Mouse (Mus musculus) heart, embryonic 12.5 days (tissue): ENCODE data around the gene Zfp821. TPM values are rescaled to one million over a fixed set of nuclear protein-coding genes. Genes with fewer than 3 reads are reported as not detected.

Source experiments
- ATAC-seq: fragments of 200-750 bp; cut with Nextera tagmentation; 2 replicates; pipeline ENCODE4 v1.8.0; 2017; ENCODE audit warnings: moderate TSS enrichment, moderate library complexity; ENCODE audit not compliant: insufficient number of reproducible peaks, low FRiP score
- H3K27ac ChIP-seq: fragments of 300-500 bp; sonication (generic); 2 replicates; pipeline ENCODE4 v1.5.1; 2016; ENCODE audit warnings: mild to moderate bottlenecking, moderate library complexity; ENCODE audit not compliant: poor library complexity, severe bottlenecking
- H3K27me3 ChIP-seq: fragments of 300-500 bp; sonication (generic); replicated peaks from 2 replicates; pipeline ENCODE4 v1.6.1; 2016; ENCODE audit warnings: mild to moderate bottlenecking, moderate library complexity
- H3K36me3 ChIP-seq: fragments of 300-500 bp; sonication (generic); 2 replicates; pipeline ENCODE4 v1.6.1; 2016; ENCODE audit warnings: mild to moderate bottlenecking, moderate library complexity
- H3K4me1 ChIP-seq: fragments of 300-500 bp; sonication (generic); replicated peaks from 2 replicates; pipeline ENCODE4 v1.6.1; 2016; ENCODE audit warnings: mild to moderate bottlenecking
- H3K4me2 ChIP-seq: fragments of 300-500 bp; sonication (generic); 2 replicates; pipeline ENCODE4 v1.6.1; 2016; ENCODE audit warnings: mild to moderate bottlenecking, moderate library complexity
- H3K4me3 ChIP-seq: fragments of 300-500 bp; sonication (generic); 2 replicates; pipeline ENCODE4 v1.5.1; 2016; ENCODE audit warnings: mild to moderate bottlenecking
- H3K9ac ChIP-seq: fragments of 300-500 bp; sonication (generic); 2 replicates; pipeline ENCODE4 v1.6.1; 2016; ENCODE audit warnings: mild to moderate bottlenecking, moderate library complexity
- H3K9me3 ChIP-seq: fragments of 300-500 bp; sonication (generic); replicated peaks from 2 replicates; pipeline ENCODE4 v1.6.1; 2016; ENCODE audit warnings: mild to moderate bottlenecking, moderate library complexity
- WGBS: fragments of 180-500 bp; shearing (Covaris S2); methylation state at CpG from one replicate; pipeline ENCODE4 v1.1.7; 2016; 5-methylcytosine and 5-hydroxymethylcytosine counted together
- polyA plus RNA-seq: library from polyadenylated mRNA; unstranded; fragments of >200 nt; fragmentation: Nextera tagmentation; extraction: Ambion mirVana; gene quantifications from 2 replicates; pipeline ENCODE4 v1.2.1, GENCODE M21; 2016

Gene Zfp821
- polyA plus RNA-seq = 25.0 and 26.9 TPM in 2 replicates

DNA sequence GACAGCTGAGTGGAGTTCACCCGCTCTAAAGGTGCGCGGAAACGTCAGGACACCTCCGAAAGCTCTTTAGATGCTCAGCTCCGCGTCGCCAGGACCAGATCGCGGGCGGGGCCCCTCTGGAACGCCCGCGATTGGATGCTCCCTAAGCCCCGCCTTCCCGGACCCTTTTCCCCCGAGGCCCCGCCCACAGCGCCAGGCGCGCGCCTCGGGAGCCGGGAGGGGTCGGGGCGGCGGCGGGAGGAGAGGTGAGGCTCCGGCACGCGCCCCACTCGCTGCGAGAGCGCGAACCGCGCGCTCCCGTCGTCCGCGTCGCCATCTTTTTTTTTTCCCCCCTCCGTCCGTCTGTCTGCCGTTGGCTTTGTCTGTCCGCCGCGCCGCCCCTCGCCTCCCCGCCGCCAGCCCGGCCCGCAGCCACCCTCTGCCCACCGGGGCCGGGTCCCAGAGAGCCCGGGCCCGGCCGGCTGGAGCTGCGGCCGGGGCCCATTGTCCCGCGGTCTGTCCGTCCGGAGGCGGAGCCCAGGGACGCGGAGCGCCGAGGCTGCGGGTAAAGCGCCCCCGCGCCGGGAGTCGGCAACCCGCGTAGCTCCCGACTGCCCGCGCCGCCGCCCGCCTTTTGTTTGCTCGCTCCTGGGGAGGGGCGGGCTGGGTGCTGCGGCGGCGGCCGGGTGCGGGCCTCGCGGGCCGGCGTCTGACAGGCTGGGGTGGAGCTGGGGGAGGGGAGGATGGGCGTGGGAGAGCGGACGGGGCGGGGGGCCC is at the start of gene Zfp821:
Gene Zfp821, plus strand, starts transcription at position 227 of the 756 bp plus-strand sequence.
- Histone ChIP-seq H3K9me3 (no peaks in the 10 kb centered on the region; the same call in 1 of the 2 replicates), H3K27me3 (peaks cover 7% of the 10 kb centered on the region; the same call in 1 of the 2 replicates), H3K27ac (peak within 1 kb of the TSS; percentile 89), H3K4me2 (peak within 1 kb of the TSS; percentile 88), H3K36me3 (peaks cover 28% of the 10 kb centered on the region), H3K4me1 (peaks cover 23% of the 10 kb centered on the region), H3K4me3 (peak within 1 kb of the TSS; percentile 87), H3K9ac (peak within 1 kb of the TSS; percentile 96)
- peak; percentile 94 for ATAC-seq
- under 1% methylated on average over 89 of the region's 100 CpGs for WGBS

DNA sequence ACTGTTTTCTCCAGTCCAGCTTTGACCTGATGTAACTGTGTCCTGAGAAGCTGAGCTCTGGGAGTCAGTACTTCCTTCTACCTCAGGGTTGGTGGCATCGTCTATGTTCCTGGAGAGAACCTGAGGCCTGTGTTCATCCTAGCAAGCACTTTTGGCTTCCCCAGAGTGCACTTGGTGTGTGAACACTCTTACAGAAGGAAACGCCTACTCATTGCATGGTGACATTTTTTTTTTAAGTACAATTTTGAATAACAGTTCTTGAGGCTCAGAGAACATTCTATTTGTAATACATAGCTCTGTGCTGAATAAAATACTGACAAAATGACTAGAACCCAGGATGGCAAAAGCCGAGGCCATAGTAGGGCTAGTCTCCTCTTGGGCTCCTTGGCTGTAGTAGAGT is 48.5 kb upstream of the Zfp821 start:
- Histone ChIP-seq H3K4me1 (no peaks in the 10 kb centered on the region), H3K4me3 (no peak overlapping the region), H3K27me3 (peaks cover 5% of the 10 kb centered on the region; the same call in 1 of the 2 replicates), H3K9ac (no peak overlapping the region), H3K9me3 (no peaks in the 10 kb centered on the region), H3K4me2 (no peak overlapping the region), H3K36me3 (no peaks in the 10 kb centered on the region), H3K27ac (no peak overlapping the region)
- no peak for ATAC-seq
- 77% methylated on average over 3 of the region's 3 CpGs for WGBS

DNA sequence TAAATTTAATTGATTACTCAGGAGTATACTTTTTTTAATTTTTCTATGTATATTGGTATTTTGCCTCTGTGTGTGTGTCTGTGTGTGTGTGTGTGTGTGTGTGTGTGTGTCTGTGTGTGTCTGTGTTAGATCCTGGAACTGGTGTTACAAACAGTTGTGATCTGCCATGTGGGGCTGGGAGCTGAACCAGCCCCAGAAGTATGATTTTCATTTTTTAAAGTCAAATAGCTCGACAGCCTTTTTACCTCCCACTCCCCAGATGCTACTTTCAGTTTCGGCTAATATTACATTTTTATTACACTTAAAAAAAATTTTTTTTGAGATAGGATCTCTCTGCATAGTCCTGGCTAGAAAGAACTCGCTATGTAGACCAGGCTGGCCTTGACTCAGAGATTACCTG is 43.0 kb upstream of the Zfp821 start:
- no peak for ATAC-seq
- H3K4me1 ChIP-seq = no peaks in the 10 kb centered on the region

DNA sequence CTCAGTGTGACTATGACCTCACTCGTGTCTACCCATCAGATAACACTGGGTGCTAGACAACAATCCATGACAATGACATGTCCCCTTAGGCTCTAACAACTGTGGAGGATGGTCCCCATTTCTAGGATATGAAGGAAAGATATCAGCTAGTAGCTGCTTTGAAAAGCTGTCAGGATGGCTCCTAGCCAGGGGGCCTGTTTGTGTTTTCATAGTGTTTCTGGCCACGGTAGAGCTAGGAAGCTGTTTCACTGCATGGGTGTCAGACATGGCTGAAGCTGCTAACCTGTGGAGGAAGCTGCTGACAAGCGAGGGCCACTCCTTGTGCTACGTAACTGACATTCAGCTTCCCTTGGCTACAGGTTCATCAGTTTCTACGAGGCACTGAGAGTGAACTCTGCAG is 38.7 kb upstream of the Zfp821 start:
- no peaks in the 10 kb centered on the region for H3K27me3 ChIP-seq
- H3K4me1 ChIP-seq = no peaks in the 10 kb centered on the region
- H3K9ac ChIP-seq = no peak overlapping the region
- H3K27ac ChIP-seq = no peak overlapping the region
- H3K4me3 ChIP-seq = no peak overlapping the region
- H3K4me2 ChIP-seq = no peak overlapping the region
- 70% methylated on average over 5 of the region's 5 CpGs for WGBS
- no peaks in the 10 kb centered on the region for H3K9me3 ChIP-seq
- ATAC-seq = no peak
- peaks cover 47% of the 10 kb centered on the region for H3K36me3 ChIP-seq

More for the DNA sequence above, 43.0 kb upstream of the Zfp821 start:
- peaks cover 5% of the 10 kb centered on the region; the same call in 1 of the 2 replicates for H3K36me3 ChIP-seq
- no peak overlapping the region for H3K9ac ChIP-seq
- H3K27me3 ChIP-seq = no peaks in the 10 kb centered on the region
- no peak overlapping the region for H3K4me2 ChIP-seq
- no peaks in the 10 kb centered on the region for H3K9me3 ChIP-seq
- H3K4me3 ChIP-seq = no peak overlapping the region
- no peak overlapping the region for H3K27ac ChIP-seq
- 78% methylated on average over 3 of the region's 3 CpGs for WGBS

DNA sequence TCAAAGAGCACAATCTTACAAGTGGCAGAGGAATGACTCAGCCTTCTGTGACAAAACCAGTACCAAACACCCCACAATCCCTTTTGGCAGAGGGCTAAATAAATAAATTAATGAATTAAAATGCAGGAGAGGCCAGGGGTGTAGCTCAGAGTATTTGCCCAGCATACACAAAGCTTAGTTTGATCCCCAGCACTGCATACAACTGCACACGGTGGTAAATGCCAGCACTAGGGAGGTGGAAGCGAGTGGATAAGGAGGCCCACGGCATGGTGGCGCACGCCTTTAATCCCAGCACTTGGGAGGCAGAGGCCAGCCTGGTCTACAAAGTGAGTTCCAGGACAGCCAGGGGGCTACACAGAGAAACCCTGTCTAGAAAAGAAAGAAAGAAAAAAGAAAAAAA is 32.7 kb upstream of the Zfp821 start:
- 88% methylated on average over 5 of the region's 5 CpGs for whole genome bisulfite sequencing
- no peak for ATAC-seq

DNA sequence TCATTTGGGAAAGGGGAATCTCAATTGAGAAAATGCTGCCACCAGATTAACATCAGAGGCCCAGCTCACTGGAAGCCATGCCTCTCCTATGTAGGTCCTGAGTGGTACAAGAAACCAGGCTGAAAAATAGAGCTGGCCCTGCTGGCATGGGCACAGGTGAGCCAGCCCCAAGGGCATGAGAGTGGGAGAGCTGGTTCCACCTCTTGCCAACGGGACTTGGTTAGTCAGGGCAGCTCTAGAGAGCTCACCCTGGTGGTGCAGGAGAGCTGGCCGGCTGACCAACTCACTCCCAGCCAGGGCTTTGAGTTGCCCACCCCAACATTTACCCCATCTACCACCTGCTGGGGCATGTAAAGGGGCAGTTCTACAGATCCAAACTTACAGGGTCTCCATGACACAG is 31.8 kb upstream of the Zfp821 start:
- Histone ChIP-seq H3K4me2 (no peak overlapping the region), H3K36me3 (peaks cover 97% of the 10 kb centered on the region), H3K4me1 (no peaks in the 10 kb centered on the region), H3K27me3 (no peaks in the 10 kb centered on the region), H3K27ac (no peak overlapping the region), H3K9me3 (no peaks in the 10 kb centered on the region), H3K9ac (no peak overlapping the region), H3K4me3 (no peak overlapping the region)
- WGBS = 97% methylated on average over 2 of the region's 2 CpGs
- ATAC-seq = no peak

More for the DNA sequence above, 32.7 kb upstream of the Zfp821 start:
- no peak overlapping the region for H3K4me3 ChIP-seq
- H3K36me3 ChIP-seq = peaks cover 97% of the 10 kb centered on the region
- no peaks in the 10 kb centered on the region for H3K27me3 ChIP-seq
- no peak overlapping the region for H3K27ac ChIP-seq
- H3K4me2 ChIP-seq = no peak overlapping the region
- H3K9ac ChIP-seq = no peak overlapping the region
- no peaks in the 10 kb centered on the region for H3K4me1 ChIP-seq
- no peaks in the 10 kb centered on the region for H3K9me3 ChIP-seq

DNA sequence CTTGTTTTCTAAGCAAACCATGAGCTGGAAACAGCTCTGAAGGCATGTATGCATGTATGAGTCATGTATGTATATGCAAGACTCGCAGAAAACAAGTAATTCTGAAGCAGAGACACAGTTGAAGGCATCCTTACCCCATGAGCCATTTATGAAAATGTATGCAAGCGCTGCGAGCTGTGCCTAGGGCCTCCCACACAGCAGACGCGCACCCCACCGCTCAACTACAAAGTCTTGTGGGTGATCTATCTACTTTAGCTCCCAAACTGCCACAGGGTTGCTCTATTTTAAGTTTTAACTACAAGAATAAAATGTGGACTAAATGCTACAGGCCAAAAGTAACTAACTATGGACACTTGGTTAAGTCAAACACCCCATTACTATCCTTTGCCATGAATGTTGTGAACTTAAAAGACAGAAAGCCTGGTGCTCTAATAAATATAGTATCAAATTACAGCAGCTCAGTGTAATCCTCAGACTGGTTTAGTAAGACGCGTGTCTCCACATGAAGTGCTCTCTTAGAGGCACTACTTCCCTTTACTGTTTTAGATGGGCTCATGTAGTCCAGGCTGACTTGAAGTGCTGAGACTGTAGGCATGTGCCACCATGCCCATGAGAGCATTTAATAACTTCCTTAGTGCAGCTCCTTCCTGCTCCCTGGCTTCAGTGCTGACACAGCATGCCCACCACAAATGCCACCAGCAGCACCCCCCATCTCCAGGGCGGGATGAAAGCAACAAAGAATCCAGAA is 29.3 kb upstream of the Zfp821 start:
- Histone ChIP-seq H3K4me2 (no peak overlapping the region), H3K27me3 (no peaks in the 10 kb centered on the region), H3K36me3 (peaks cover 94% of the 10 kb centered on the region), H3K4me1 (no peaks in the 10 kb centered on the region), H3K4me3 (no peak overlapping the region), H3K9ac (no peak overlapping the region), H3K9me3 (no peaks in the 10 kb centered on the region), H3K27ac (no peak overlapping the region)
- WGBS = 94% methylated on average over 9 of the region's 9 CpGs
- ATAC-seq = no peak

DNA sequence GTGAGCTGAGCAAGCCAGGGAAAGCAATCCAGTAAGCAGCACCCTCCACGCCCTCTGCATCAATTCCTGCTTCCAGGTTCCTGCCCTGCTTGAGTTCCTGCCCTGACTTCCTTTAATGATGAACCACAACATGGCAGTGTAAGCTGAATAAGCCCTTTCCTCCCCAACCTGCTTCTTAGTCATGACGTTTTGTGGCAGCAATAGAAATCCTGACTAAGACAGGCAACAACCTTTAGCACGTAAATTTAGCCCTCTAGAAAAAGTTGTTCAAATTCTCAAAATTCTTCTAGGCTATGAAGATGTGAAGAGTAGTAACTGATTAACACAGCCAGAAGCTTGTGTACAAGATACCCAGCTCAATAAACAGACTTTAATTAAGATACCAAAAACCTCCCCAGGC is 23.8 kb upstream of the Zfp821 start:
- H3K36me3 ChIP-seq = peaks cover 69% of the 10 kb centered on the region
- 82% methylated on average over 3 of the region's 3 CpGs for WGBS

DNA sequence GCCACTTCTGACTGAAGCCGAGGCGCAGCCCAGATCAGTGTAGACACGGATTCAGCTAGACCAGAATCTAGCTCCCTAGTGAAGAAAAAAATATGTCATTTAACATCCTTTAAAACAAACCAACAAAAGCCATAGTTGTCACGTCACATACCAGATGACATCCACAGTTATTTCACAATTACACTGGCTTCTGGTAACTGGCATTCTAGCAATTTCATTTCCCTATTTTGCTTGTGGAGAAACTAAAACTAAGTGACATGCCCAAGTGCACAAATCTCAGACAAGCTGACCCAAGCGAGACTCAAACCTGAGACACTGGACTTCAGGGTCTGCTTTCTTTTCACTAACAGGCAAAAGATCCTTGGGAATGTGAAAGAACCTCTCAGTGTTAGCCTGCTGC is 23.2 kb upstream of the Zfp821 start:
- Histone ChIP-seq H3K9ac (no peak overlapping the region), H3K9me3 (no peaks in the 10 kb centered on the region), H3K4me2 (no peak overlapping the region), H3K27me3 (no peaks in the 10 kb centered on the region), H3K36me3 (peaks cover 65% of the 10 kb centered on the region), H3K27ac (no peak overlapping the region), H3K4me3 (no peak overlapping the region), H3K4me1 (no peaks in the 10 kb centered on the region)
- 95% methylated on average over 5 of the region's 5 CpGs for WGBS
- no peak for ATAC-seq

More for the DNA sequence above, 23.8 kb upstream of the Zfp821 start:
- H3K27ac ChIP-seq = no peak overlapping the region
- no peaks in the 10 kb centered on the region for H3K4me1 ChIP-seq
- H3K9me3 ChIP-seq = no peaks in the 10 kb centered on the region
- H3K4me2 ChIP-seq = no peak overlapping the region
- no peak overlapping the region for H3K4me3 ChIP-seq
- H3K9ac ChIP-seq = no peak overlapping the region
- ATAC-seq = no peak
- H3K27me3 ChIP-seq = no peaks in the 10 kb centered on the region

DNA sequence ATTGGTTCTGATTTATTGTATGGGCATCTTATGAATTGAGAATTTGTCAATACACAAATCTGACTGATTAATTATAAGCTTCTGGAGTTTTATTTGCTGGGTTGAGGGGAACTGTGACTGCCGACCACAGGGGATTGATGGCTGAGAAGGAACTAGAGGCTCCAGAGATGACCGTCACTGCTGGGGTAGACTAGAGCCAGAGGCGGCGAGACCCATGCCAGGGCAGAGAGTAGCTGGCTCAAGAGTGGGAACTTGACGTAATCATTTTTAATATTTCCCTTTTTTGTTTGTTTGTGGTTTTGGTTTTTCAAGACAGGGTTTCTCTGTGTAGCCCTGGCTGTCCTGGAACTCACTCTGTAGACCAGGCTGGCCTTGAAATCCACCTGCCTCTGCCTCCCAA is 18.1 kb upstream of the Zfp821 start:
- Histone ChIP-seq H3K9me3 (no peaks in the 10 kb centered on the region), H3K9ac (no peak overlapping the region), H3K36me3 (peaks cover 27% of the 10 kb centered on the region), H3K4me2 (no peak overlapping the region), H3K4me1 (peaks cover 12% of the 10 kb centered on the region), H3K27me3 (no peaks in the 10 kb centered on the region), H3K27ac (no peak overlapping the region), H3K4me3 (no peak overlapping the region)
- ATAC-seq = no peak
- 93% methylated on average over 5 of the region's 5 CpGs for WGBS

DNA sequence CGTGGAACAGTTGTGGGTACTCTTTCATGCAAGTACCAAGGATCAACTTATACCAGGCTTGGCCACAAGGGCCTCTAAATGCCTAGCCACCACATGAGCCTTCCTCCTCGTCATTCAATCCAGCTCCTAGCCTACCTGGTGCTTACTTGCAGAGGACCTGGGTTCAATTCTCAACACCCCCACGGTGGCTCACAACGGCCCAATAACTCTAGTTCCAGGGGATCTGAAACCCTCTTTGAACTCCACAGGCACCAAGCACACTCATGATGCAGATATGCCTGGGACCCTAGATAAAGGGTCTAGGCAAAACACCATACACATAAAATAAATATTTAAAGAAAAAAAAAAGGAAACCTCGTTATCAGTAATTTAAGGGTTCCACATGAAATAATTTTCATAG is 13.6 kb upstream of the Zfp821 start:
- H3K27me3 ChIP-seq = no peaks in the 10 kb centered on the region
- no peaks in the 10 kb centered on the region for H3K9me3 ChIP-seq
- ATAC-seq = no peak
- peaks cover 10% of the 10 kb centered on the region; the same call in 1 of the 2 replicates for H3K36me3 ChIP-seq
- H3K4me3 ChIP-seq = peak overlapping the region; percentile 83
- peaks cover 20% of the 10 kb centered on the region for H3K4me1 ChIP-seq
- H3K4me2 ChIP-seq = peak overlapping the region; percentile 94
- 50% methylated on average over 5 of the region's 5 CpGs for WGBS
- no peak overlapping the region for H3K27ac ChIP-seq
- peak overlapping the region; percentile 67 for H3K9ac ChIP-seq
